Comparison of ENCODE assay signal across 9 mouse cellular contexts in genomic region chr7:17002375-17003195, GRCm38 (mm10). TPM values are rescaled to one million over a fixed set of nuclear protein-coding genes. Genes with fewer than 3 reads are reported as not detected.
DNase-seq lines count a peak whose midpoint lies in the region; ATAC-seq and TF ChIP-seq lines count a peak whose summit lies in the region.
"Had no signal": no experiment of that assay in that cellular context is flagged by ENCODE, and none has a peak within 500 bp of the region (broad histone marks: within the 10 kb centered on the region; RNA-seq: fewer than 3 reads in every experiment).

No protein-coding gene starts in this region.

- no peaks in the 10 kb centered on the region for H3K9me3 ChIP-seq in forebrain, embryonic 10.5 days
- no peaks in the 10 kb centered on the region for H3K9me3 ChIP-seq in liver, postnatal 0 days (ENCODE audit: low read length)
- H3K9me3 ChIP-seq in neural tube, embryonic 14.5 days (ENCODE audit: control insufficient read depth, low read length): no peaks in the 10 kb centered on the region
- H3K9me3 ChIP-seq: megakaryocyte, embryonic 14.5 days had no signal

- TF ChIP-seq CTCF in liver, postnatal 0 days (IDR thresholded peaks at IDR 0.05; ENCODE audit: low read depth): peak; percentile 91
- peak; percentile 94 for TF ChIP-seq CTCF in thymus, adult 2 months (IDR thresholded peaks at IDR 0.05; ENCODE audit: borderline replicate concordance, control insufficient read depth, extremely low read depth, insufficient read depth, low read length, poor library complexity)

- H3K4me2 ChIP-seq in liver, postnatal 0 days (ENCODE audit: low read depth, low read length): no peak overlapping the region
- H3K4me2 ChIP-seq in neural tube, embryonic 14.5 days (ENCODE audit: low read depth, low read length): no peak overlapping the region

- TF ChIP-seq POLR2A in thymus, adult 2 months (IDR thresholded peaks at IDR 0.05; ENCODE audit: control insufficient read depth, extremely low read depth, insufficient read depth, low read length, poor library complexity): 0 out of 2 replicates have a peak, but pooled peaks have one; percentile 11

- intact Hi-C loops in heart, postnatal 14 days (cut with DNase I): loop anchor here (1.0 to 2.0 kb wide), 5 partner anchors 24 to 70 kb away; partner anchors contain the start of gene Ppp5c

- 0 out of 2 replicates have a peak overlapping the region, but pooled peaks have one; percentile 8 for H3K27ac ChIP-seq in brown adipose tissue, adult 24 weeks (replicated peaks; ENCODE audit: low read depth, low read length)
- H3K27ac ChIP-seq in forebrain, embryonic 10.5 days: no peak overlapping the region
- peak overlapping the region; percentile 70 for H3K27ac ChIP-seq in liver, postnatal 0 days (ENCODE audit: low read depth)
- no peak overlapping the region for H3K27ac ChIP-seq in neural tube, embryonic 14.5 days (ENCODE audit: low read depth, low read length)
- no peak overlapping the region for H3K27ac ChIP-seq in thymus, adult 2 months (ENCODE audit: control insufficient read depth, insufficient read depth, low read length)

- 16% methylated on average over 7 of the region's 7 CpGs for WGBS in forebrain, embryonic 10.5 days
- WGBS in liver, postnatal 0 days (ENCODE audit: insufficient replicate concordance): 15% methylated on average over 7 of the region's 7 CpGs
- WGBS in neural tube, embryonic 14.5 days: 14% methylated on average over 7 of the region's 7 CpGs
- WGBS in thymus, adult 2 months: 26% methylated on average over 7 of the region's 7 CpGs

- no peak for TF ChIP-seq EP300 in liver, postnatal 0 days (IDR thresholded peaks at IDR 0.05; ENCODE audit: low read depth)

- peak; percentile 70 for ATAC-seq in liver, postnatal 0 days
- peak; percentile 73; the same call in 1 of the 2 replicates for ATAC-seq in neural tube, embryonic 14.5 days (ENCODE audit: low read depth)

- peak; percentile 77 for DNase-seq in ES-CJ7 (ENCODE audit: low read depth, low spot score)
- DNase-seq in forebrain, embryonic 10.5 days (ENCODE audit: extremely low spot score, low spot score): peak; percentile 84
- DNase-seq in heart, postnatal 14 days: peak; percentile 83 to 87
- peak; percentile 89 for DNase-seq in layer of hippocampus, adult 11-12 months (ENCODE audit: low spot score)
- peak; percentile 88 for DNase-seq in liver, postnatal 0 days
- DNase-seq in thymus, adult 2 months: peak; percentile 86

- no peak overlapping the region for H3K4me3 ChIP-seq in brown adipose tissue, adult 24 weeks (ENCODE audit: insufficient read depth, low read depth, low read length)
- H3K4me3 ChIP-seq in forebrain, embryonic 10.5 days: no peak overlapping the region
- H3K4me3 ChIP-seq in liver, postnatal 0 days (ENCODE audit: low read depth, low read length): no peak overlapping the region
- no peak overlapping the region for H3K4me3 ChIP-seq in neural tube, embryonic 14.5 days (ENCODE audit: low read depth, low read length)
- H3K4me3 ChIP-seq in thymus, adult 2 months (ENCODE audit: control insufficient read depth, insufficient read depth, low read length): no peak overlapping the region
- H3K4me3 ChIP-seq: megakaryocyte, embryonic 14.5 days had no signal

- H3K4me1 ChIP-seq in brown adipose tissue, adult 24 weeks (ENCODE audit: control insufficient read depth, insufficient read depth, insufficient read length, low read length): peaks cover 7% of the 10 kb centered on the region
- peaks cover 10% of the 10 kb centered on the region; the same call in 1 of the 2 replicates for H3K4me1 ChIP-seq in forebrain, embryonic 10.5 days
- peaks cover 17% of the 10 kb centered on the region for H3K4me1 ChIP-seq in liver, postnatal 0 days (ENCODE audit: insufficient read depth)
- H3K4me1 ChIP-seq in neural tube, embryonic 14.5 days (ENCODE audit: control insufficient read depth, insufficient read depth, low read length): no peaks in the 10 kb centered on the region
- no peaks in the 10 kb centered on the region for H3K4me1 ChIP-seq in thymus, adult 2 months (replicated peaks; ENCODE audit: control insufficient read depth, insufficient read depth, low read length)

- peaks cover 79% of the 10 kb centered on the region for H3K36me3 ChIP-seq in forebrain, embryonic 10.5 days (replicated peaks)
- peaks cover 31% of the 10 kb centered on the region for H3K36me3 ChIP-seq in liver, postnatal 0 days (replicated peaks; ENCODE audit: insufficient read depth, low read length)
- peaks cover 33% of the 10 kb centered on the region for H3K36me3 ChIP-seq in neural tube, embryonic 14.5 days (ENCODE audit: control insufficient read depth, insufficient read depth, low read length)
- peaks cover 18% of the 10 kb centered on the region for H3K36me3 ChIP-seq in thymus, adult 2 months (ENCODE audit: control insufficient read depth, insufficient read depth, low read length)

- no peaks in the 10 kb centered on the region for H3K27me3 ChIP-seq in forebrain, embryonic 10.5 days (ENCODE audit: poor library complexity, severe bottlenecking)
- no peaks in the 10 kb centered on the region for H3K27me3 ChIP-seq in liver, postnatal 0 days (ENCODE audit: insufficient read depth, low read length)
- no peaks in the 10 kb centered on the region for H3K27me3 ChIP-seq in neural tube, embryonic 14.5 days (ENCODE audit: control insufficient read depth, insufficient read depth, low read length)
- H3K27me3 ChIP-seq in thymus, adult 2 months (ENCODE audit: control insufficient read depth, insufficient read depth, low read length): no peaks in the 10 kb centered on the region
- H3K27me3 ChIP-seq: megakaryocyte, embryonic 14.5 days had no signal

- H3K9ac ChIP-seq in liver, postnatal 0 days (replicated peaks): no peak overlapping the region
- H3K9ac ChIP-seq in neural tube, embryonic 14.5 days (replicated peaks; ENCODE audit: low read depth, low read length): no peak overlapping the region

RNA-seq across cellular contexts. Expression of gene Ccdc8, which starts 10.1 kb away (rescaled TPM):
- 0.28 and 0.54 TPM in 2 replicates for polyA plus RNA-seq in brown adipose tissue, adult 24 weeks (2012; ENCODE audit: insufficient read depth, insufficient read length, missing spikeins)
- polyA plus RNA-seq in forebrain, embryonic 10.5 days (2016; fragmentation: Nextera tagmentation; extraction: Ambion mirVana): 7.8 and 8.9 TPM in 2 replicates
- total RNA-seq in heart, postnatal 14 days (2021): 10 to 100 TPM in 1 of 2 experiments, 1 to 10 TPM in 1; 9.8 to 10.3 TPM
- polyA plus RNA-seq in liver, postnatal 0 days (2015; fragmentation: Nextera tagmentation; extraction: Ambion mirVana): 1.1 and 1.3 TPM in 2 replicates
- polyA plus RNA-seq in neural tube, embryonic 14.5 days (2014; fragmentation: Nextera tagmentation; extraction: Ambion mirVana): 2.3 and 5.6 TPM in 2 replicates
- polyA plus RNA-seq in thymus, adult 2 months (2012; rRNA removed): 1.5 and 2.0 TPM in 2 replicates

RNA-seq across cellular contexts. Expression of gene Gm42372, which starts 19.7 kb away (rescaled TPM):
- polyA plus RNA-seq in brown adipose tissue, adult 24 weeks (2012; ENCODE audit: insufficient read depth, insufficient read length, missing spikeins): not detected in 2 replicates
- polyA plus RNA-seq in forebrain, embryonic 10.5 days (2016; fragmentation: Nextera tagmentation; extraction: Ambion mirVana): 1.2 and 1.4 TPM in 2 replicates
- total RNA-seq in heart, postnatal 14 days (2021): under 1 TPM; 0.07 TPM
- polyA plus RNA-seq in liver, postnatal 0 days (2015; fragmentation: Nextera tagmentation; extraction: Ambion mirVana): not detected in 2 replicates
- polyA plus RNA-seq in neural tube, embryonic 14.5 days (2014; fragmentation: Nextera tagmentation; extraction: Ambion mirVana): 7.4 and 10.1 TPM in 2 replicates
- 2.3 TPM in 2 replicates for polyA plus RNA-seq in thymus, adult 2 months (2012; rRNA removed)

RNA-seq across cellular contexts. Expression of gene Ppp5c, which starts 25.1 kb away (rescaled TPM):
- polyA plus RNA-seq in brown adipose tissue, adult 24 weeks (2012; ENCODE audit: insufficient read depth, insufficient read length, missing spikeins): 36.7 and 41.0 TPM in 2 replicates
- polyA plus RNA-seq in forebrain, embryonic 10.5 days (2016; fragmentation: Nextera tagmentation; extraction: Ambion mirVana): 149 and 150 TPM in 2 replicates
- 100 to 1,000 TPM; 101 to 108 TPM for total RNA-seq in heart, postnatal 14 days (2021)
- 26.9 and 32.1 TPM in 2 replicates for polyA plus RNA-seq in liver, postnatal 0 days (2015; fragmentation: Nextera tagmentation; extraction: Ambion mirVana)
- polyA plus RNA-seq in neural tube, embryonic 14.5 days (2014; fragmentation: Nextera tagmentation; extraction: Ambion mirVana): 121 TPM in 2 replicates
- polyA plus RNA-seq in thymus, adult 2 months (2012; rRNA removed): 359 and 363 TPM in 2 replicates

RNA-seq across cellular contexts. Expression of gene Pnmal1, which starts 43.1 kb away (rescaled TPM):
- not detected in 2 replicates for polyA plus RNA-seq in brown adipose tissue, adult 24 weeks (2012; ENCODE audit: insufficient read depth, insufficient read length, missing spikeins)
- 7.3 and 9.3 TPM in 2 replicates for polyA plus RNA-seq in forebrain, embryonic 10.5 days (2016; fragmentation: Nextera tagmentation; extraction: Ambion mirVana)
- total RNA-seq in heart, postnatal 14 days (2021): not detected
- 0.02 and 0.04 TPM in 2 replicates for polyA plus RNA-seq in liver, postnatal 0 days (2015; fragmentation: Nextera tagmentation; extraction: Ambion mirVana)
- 60.1 and 60.7 TPM in 2 replicates for polyA plus RNA-seq in neural tube, embryonic 14.5 days (2014; fragmentation: Nextera tagmentation; extraction: Ambion mirVana)
- polyA plus RNA-seq in thymus, adult 2 months (2012; rRNA removed): not detected in 2 replicates

RNA-seq across cellular contexts. Expression of gene Pnmal2, which starts 58.1 kb away (rescaled TPM):
- not detected in 2 replicates for polyA plus RNA-seq in brown adipose tissue, adult 24 weeks (2012; ENCODE audit: insufficient read depth, insufficient read length, missing spikeins)
- polyA plus RNA-seq in forebrain, embryonic 10.5 days (2016; fragmentation: Nextera tagmentation; extraction: Ambion mirVana): 4.3 and 6.8 TPM in 2 replicates
- total RNA-seq in heart, postnatal 14 days (2021): 1 to 10 TPM; 3.6 to 4.0 TPM
- polyA plus RNA-seq in liver, postnatal 0 days (2015; fragmentation: Nextera tagmentation; extraction: Ambion mirVana): 0.06 and 0.09 TPM in 2 replicates
- 68.1 and 92.1 TPM in 2 replicates for polyA plus RNA-seq in neural tube, embryonic 14.5 days (2014; fragmentation: Nextera tagmentation; extraction: Ambion mirVana)
- 2.2 and 3.0 TPM in 2 replicates for polyA plus RNA-seq in thymus, adult 2 months (2012; rRNA removed)

Comparison
In these comparisons a context has a peak if more than half of its experiments do, and no peak if none do; other contexts are left out.
1. H3K27ac ChIP-seq: peak in brown adipose tissue, adult 24 weeks (single experiment) and liver, postnatal 0 days (single experiment); none in forebrain, embryonic 10.5 days (single experiment), neural tube, embryonic 14.5 days (single experiment) and thymus, adult 2 months (single experiment).
2. Peak in every context shown above with its lines, with median percentiles within 50 percentile points of each other: DNase-seq.